19 mouse cellular contexts compared by ENCODE assay signal in the genomic region with DNA sequence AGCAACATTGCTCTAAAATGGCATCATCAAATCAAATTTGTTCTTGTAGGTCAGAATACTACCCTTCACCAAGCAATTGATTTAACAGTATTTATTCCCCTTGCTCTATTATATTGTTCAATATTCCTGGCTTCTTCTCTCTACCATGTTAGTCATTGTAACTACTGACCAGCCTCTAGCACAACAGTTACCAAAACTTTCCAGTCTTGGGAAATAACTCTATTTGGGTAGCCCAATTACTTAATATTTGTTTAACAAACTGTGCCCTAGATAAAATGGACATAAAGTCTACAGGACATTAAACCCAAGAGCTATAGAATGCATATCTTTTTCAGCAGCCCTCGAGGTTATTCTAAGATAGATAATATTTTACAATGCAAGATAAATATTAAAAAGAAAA. TPM values are rescaled to one million over a fixed set of nuclear protein-coding genes. Genes with fewer than 3 reads are reported as not detected.
DNase-seq lines count a peak whose midpoint lies in the region; ATAC-seq and TF ChIP-seq lines count a peak whose summit lies in the region.
"Had no signal": no experiment of that assay in that cellular context is flagged by ENCODE, and none has a peak within 500 bp of the region (broad histone marks: within the 10 kb centered on the region; RNA-seq: fewer than 3 reads in every experiment).

No protein-coding gene starts in this region.

- peaks cover 1% of the 10 kb centered on the region; the same call in 1 of the 2 replicates for H3K4me1 ChIP-seq in liver, adult 2 months (ENCODE audit: control insufficient read depth, insufficient read depth, low read length)
- no peaks in the 10 kb centered on the region for H3K4me1 ChIP-seq in liver, embryonic 11.5 days (replicated peaks; ENCODE audit: control insufficient read depth, insufficient read depth, low read length)
- no peaks in the 10 kb centered on the region for H3K4me1 ChIP-seq in midbrain, embryonic 11.5 days (ENCODE audit: control insufficient read depth, insufficient read depth, low read length)
- H3K4me1 ChIP-seq in midbrain, embryonic 13.5 days (replicated peaks): no peaks in the 10 kb centered on the region

- WGBS in liver, adult 2 months: 12% methylated on average over 1 of the region's 1 CpGs
- WGBS in liver, embryonic 11.5 days: 70% methylated on average over 1 of the region's 1 CpGs
- 76% methylated on average over 1 of the region's 1 CpGs for WGBS in midbrain, embryonic 11.5 days
- WGBS in midbrain, embryonic 13.5 days: 79% methylated on average over 1 of the region's 1 CpGs

- H3K4me2 ChIP-seq in liver, embryonic 11.5 days: no peak overlapping the region
- no peak overlapping the region for H3K4me2 ChIP-seq in midbrain, embryonic 11.5 days
- H3K4me2 ChIP-seq in midbrain, embryonic 13.5 days (replicated peaks): no peak overlapping the region

- no peaks in the 10 kb centered on the region for H3K27me3 ChIP-seq in liver, adult 2 months (ENCODE audit: control insufficient read depth, insufficient read depth, low read length)
- no peaks in the 10 kb centered on the region for H3K27me3 ChIP-seq in liver, embryonic 11.5 days (replicated peaks; ENCODE audit: control insufficient read depth, insufficient read depth, low read length)
- H3K27me3 ChIP-seq in midbrain, embryonic 11.5 days (ENCODE audit: control insufficient read depth, insufficient read depth, low read length): no peaks in the 10 kb centered on the region
- H3K27me3 ChIP-seq in midbrain, embryonic 13.5 days: no peaks in the 10 kb centered on the region
- H3K27me3 ChIP-seq: CH12.LX had no signal

- 0 out of 2 replicates have a peak, but pooled peaks cover 2% of the 10 kb centered on the region for H3K9me3 ChIP-seq in liver, embryonic 11.5 days (ENCODE audit: control insufficient read depth, low read length)
- no peaks in the 10 kb centered on the region for H3K9me3 ChIP-seq in midbrain, embryonic 11.5 days (ENCODE audit: control insufficient read depth, low read length)
- H3K9me3 ChIP-seq in midbrain, embryonic 13.5 days: peaks cover 4% of the 10 kb centered on the region; the same call in 1 of the 2 replicates

- H3K36me3 ChIP-seq in liver, adult 2 months (ENCODE audit: control insufficient read depth, insufficient read depth, low read length): no peaks in the 10 kb centered on the region
- H3K36me3 ChIP-seq in liver, embryonic 11.5 days (ENCODE audit: control insufficient read depth, insufficient read depth, low read length): no peaks in the 10 kb centered on the region
- H3K36me3 ChIP-seq in midbrain, embryonic 11.5 days (ENCODE audit: control insufficient read depth, insufficient read depth, low read length): no peaks in the 10 kb centered on the region
- no peaks in the 10 kb centered on the region for H3K36me3 ChIP-seq in midbrain, embryonic 13.5 days
- H3K36me3 ChIP-seq: G1E had no signal

- H3K4me3 ChIP-seq in liver, adult 2 months (ENCODE audit: insufficient read depth, low read depth, low read length): no peak overlapping the region
- no peak overlapping the region for H3K4me3 ChIP-seq in liver, embryonic 11.5 days (ENCODE audit: low read depth, low read length)
- H3K4me3 ChIP-seq in midbrain, embryonic 11.5 days (ENCODE audit: low read depth, low read length): no peak overlapping the region
- H3K4me3 ChIP-seq in midbrain, embryonic 13.5 days (replicated peaks): no peak overlapping the region

- DNase-seq in liver, adult 2 months (ENCODE audit: extremely low read depth, low read depth, low spot score): peak; percentile 91
- DNase-seq in liver, embryonic 11.5 days (ENCODE audit: low spot score): no peak
- DNase-seq in midbrain, embryonic 11.5 days (ENCODE audit: low spot score, missing footprints): peak; percentile 17
- DNase-seq: adrenal gland, adult 2 months; adrenal gland, adult 8-10 months; adrenal gland, postnatal 10 days; adrenal gland, postnatal 14 days; adrenal gland, postnatal 25 days; adrenal gland, postnatal 36 days; B cell, adult 2 months; cerebellum, adult 11 months; cerebellum, adult 11-12 months; cerebellum, adult 18-20 months had no signal

- no peak for ATAC-seq in liver, embryonic 11.5 days (replicated peaks; ENCODE audit: low FRiP score)
- ATAC-seq in midbrain, embryonic 11.5 days (ENCODE audit: low FRiP score): no peak
- ATAC-seq in midbrain, embryonic 13.5 days: no peak
- ATAC-seq: activated CD4-positive, CD25-positive, alpha-beta regulatory T cell, adult 4 months; CD4-positive, CD25-positive, alpha-beta regulatory T cell, adult 4 months; Patski had no signal

- no peak overlapping the region for H3K27ac ChIP-seq in liver, adult 2 months (replicated peaks; ENCODE audit: insufficient read depth, low read depth, low read length)
- no peak overlapping the region for H3K27ac ChIP-seq in liver, embryonic 11.5 days (ENCODE audit: low read depth, low read length)
- no peak overlapping the region for H3K27ac ChIP-seq in midbrain, embryonic 11.5 days (ENCODE audit: low read depth, low read length)
- no peak overlapping the region for H3K27ac ChIP-seq in midbrain, embryonic 13.5 days

- H3K9ac ChIP-seq in liver, adult 2 months (ENCODE audit: low read depth, low read length): no peak overlapping the region
- no peak overlapping the region for H3K9ac ChIP-seq in liver, embryonic 11.5 days (ENCODE audit: low read depth, low read length)
- H3K9ac ChIP-seq in midbrain, embryonic 11.5 days (ENCODE audit: low read length): no peak overlapping the region
- no peak overlapping the region for H3K9ac ChIP-seq in midbrain, embryonic 13.5 days (replicated peaks)

- TF ChIP-seq CTCF in liver, adult 2 months (IDR thresholded peaks at IDR 0.05; ENCODE audit: low read depth, low read length): no peak

- H3K79me2 ChIP-seq in liver, adult 2 months (ENCODE audit: control insufficient read depth, insufficient read depth, low read length): no peaks in the 10 kb centered on the region

- no peak for TF ChIP-seq POLR2A in liver, adult 2 months (IDR thresholded peaks at IDR 0.05; ENCODE audit: extremely low read depth, insufficient read depth, low read length)

RNA-seq across cellular contexts. Expression of gene Smc5, which starts 15.6 kb away (rescaled TPM):
- total RNA-seq in liver, adult 2 months (2014; rRNA removed): 17.2 and 18.4 TPM in 2 replicates
- polyA plus RNA-seq in liver, adult 2 months (2012; rRNA removed): 1.7 and 3.1 TPM in 2 replicates
- 32.4 and 33.9 TPM in 2 replicates for polyA plus RNA-seq in liver, embryonic 11.5 days (2014; fragmentation: Nextera tagmentation; extraction: Ambion mirVana)
- 52.6 and 60.5 TPM in 2 replicates for polyA plus RNA-seq in midbrain, embryonic 11.5 days (2014; fragmentation: Nextera tagmentation; extraction: Ambion mirVana)
- polyA plus RNA-seq in midbrain, embryonic 13.5 days (2015; fragmentation: Nextera tagmentation; extraction: Ambion mirVana): 34.1 and 34.5 TPM in 2 replicates
